Mouse (Mus musculus): ENCODE measurements around the gene Tssc4.
A peak's percentile ranks its signal among the peaks of the same experiment; 100 is the strongest.

The Tssc4 gene

GRCm38 (mm10) chr7:143068882-143069591, at the start of gene Tssc4:
Tssc4 (plus strand) TSS chr7:143069249.
- peak; percentile 94 for DNase-seq

GRCm38 (mm10) chr7:143020040-143020439, 49.0 kb upstream of the Tssc4 start:
- no peak for DNase-seq

GRCm38 (mm10) chr7:143020764-143021163, 48.3 kb upstream of the Tssc4 start:
- DNase-seq: no peak

GRCm38 (mm10) chr7:143021356-143022164, 47.5 kb upstream of the Tssc4 start:
- DNase-seq: no peak

- DNase-seq: no peak
Observed at GRCm38 (mm10) chr7:143023499-143023898, 45.5 kb upstream of the Tssc4 start.

- no peak for DNase-seq
Observed at GRCm38 (mm10) chr7:143024293-143024692, 44.8 kb upstream of the Tssc4 start.

- DNase-seq: no peak
Observed at GRCm38 (mm10) chr7:143025496-143025895, 43.6 kb upstream of the Tssc4 start.

- DNase-seq: no peak
Observed at GRCm38 (mm10) chr7:143027196-143027595, 41.9 kb upstream of the Tssc4 start.

- no peak for DNase-seq
Observed at GRCm38 (mm10) chr7:143031816-143032215, 37.2 kb upstream of the Tssc4 start.

GRCm38 (mm10) chr7:143033581-143033980, 35.5 kb upstream of the Tssc4 start:
- no peak for DNase-seq

- DNase-seq: no peak
Observed at GRCm38 (mm10) chr7:143034112-143034511, 34.9 kb upstream of the Tssc4 start.

- no peak for DNase-seq
Observed at GRCm38 (mm10) chr7:143034519-143035450, 34.3 kb upstream of the Tssc4 start.

- DNase-seq: no peak
Observed at GRCm38 (mm10) chr7:143036787-143037186, 32.3 kb upstream of the Tssc4 start.

- DNase-seq: no peak
Observed at GRCm38 (mm10) chr7:143037306-143037705, 31.7 kb upstream of the Tssc4 start.

- no peak for DNase-seq
Observed at GRCm38 (mm10) chr7:143038174-143038931, 30.7 kb upstream of the Tssc4 start.

GRCm38 (mm10) chr7:143040561-143040960, 28.5 kb upstream of the Tssc4 start:
- no peak for DNase-seq

GRCm38 (mm10) chr7:143041138-143041822, 27.8 kb upstream of the Tssc4 start:
- no peak for DNase-seq

- no peak for DNase-seq
Observed at GRCm38 (mm10) chr7:143042089-143042488, 27.0 kb upstream of the Tssc4 start.

- DNase-seq: no peak
Observed at GRCm38 (mm10) chr7:143042897-143043300, 26.1 kb upstream of the Tssc4 start.

GRCm38 (mm10) chr7:143044049-143044825, 24.8 kb upstream of the Tssc4 start:
- DNase-seq: no peak

GRCm38 (mm10) chr7:143044826-143045206, 24.2 kb upstream of the Tssc4 start:
- no peak for DNase-seq
